Mouse (Mus musculus) CD4-positive naive resting alpha-beta T cell, adult 57 days (primary cell): ENCODE results near the gene Armc3. TPM values are rescaled to one million over a fixed set of nuclear protein-coding genes. Genes with fewer than 3 reads are reported as not detected.

ENCODE experiments used
- total RNA-seq: library from RNA; stranded (reverse); gene quantifications from one replicate; pipeline ENCODE4 v1.2.4, GENCODE M21; 2023

Gene Armc3
- 0.41 TPM for total RNA-seq

DNA sequence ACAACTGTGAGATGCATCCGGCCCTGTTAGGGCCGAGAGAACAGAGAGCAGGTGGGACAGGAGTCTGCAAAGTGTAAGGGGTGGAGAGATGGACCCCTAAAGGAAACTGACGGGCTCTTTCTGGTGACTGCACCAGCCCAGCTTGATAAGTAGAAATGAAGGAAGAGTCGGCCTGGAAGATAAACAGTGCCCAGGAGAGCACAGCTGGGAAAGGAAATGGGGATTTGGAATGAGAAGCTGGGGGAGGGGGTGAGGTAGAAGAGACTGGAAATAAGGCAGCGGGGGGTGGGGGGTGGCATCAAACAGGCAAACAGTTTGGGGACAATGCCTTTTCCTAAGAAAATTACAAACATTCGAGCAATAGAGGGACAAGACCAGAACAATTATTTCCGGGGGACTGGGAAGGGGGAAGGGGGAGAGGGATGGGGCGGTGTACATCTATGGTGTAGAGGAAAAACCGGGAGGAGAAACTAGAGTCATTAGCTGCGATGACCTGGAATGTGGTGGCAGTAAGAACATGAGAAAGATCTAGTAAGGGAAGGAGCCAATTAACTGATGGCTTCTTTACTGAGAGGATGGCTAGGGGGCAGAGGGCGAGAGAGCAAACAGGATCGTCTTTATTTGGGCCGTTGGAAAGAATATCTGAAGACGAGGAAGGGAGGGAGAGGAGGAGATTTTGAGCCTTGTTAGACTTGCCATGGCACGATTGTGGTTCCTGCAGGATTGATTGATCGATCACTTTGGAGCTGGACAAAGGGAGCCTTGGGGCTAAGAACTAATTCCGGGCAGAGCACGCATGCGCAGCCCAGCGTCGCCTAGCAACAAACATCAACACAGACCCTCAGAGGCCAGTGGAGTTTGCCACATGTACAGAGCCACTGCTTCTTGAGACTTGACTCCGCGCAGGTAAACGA is at the start of gene Armc3:
TSS of gene Armc3 (plus strand) at position 851 of the 914 bp plus-strand sequence.

Other genes with a start within 250 kb of the Armc3 start
- 119 TPM for gene Pip4k2a, start 201.2 kb upstream of the Armc3 start, total RNA-seq
- gene 4930426L09Rik, start 201.0 kb upstream of the Armc3 start, total RNA-seq: 3.8 TPM
- 8.5 TPM for gene Msrb2, start 172.1 kb downstream of the Armc3 start, total RNA-seq
- not detected for gene Ptf1a, start 246.4 kb downstream of the Armc3 start, total RNA-seq